Mouse (Mus musculus) midbrain, embryonic 16.5 days (tissue): ENCODE measurements around the gene Dpyd. TPM values are rescaled to one million over a fixed set of nuclear protein-coding genes. Genes with fewer than 3 reads are reported as not detected.

Experiments
- ATAC-seq: fragments of 200-750 bp; cut with Nextera tagmentation; 2 replicates; pipeline ENCODE4 v1.8.0; 2017; ENCODE audit warnings: moderate TSS enrichment
- H3K27ac ChIP-seq: fragments of 300-500 bp; sonication (generic); 2 replicates; pipeline ENCODE4 v1.5.1; 2014; ENCODE audit warnings: mild to moderate bottlenecking, low read length, mixed read lengths
- H3K27me3 ChIP-seq: fragments of 300-500 bp; sonication (generic); 2 replicates; pipeline ENCODE4 v1.6.1; 2014; ENCODE audit warnings: low read depth, low read length, mixed read lengths; ENCODE audit not compliant: control insufficient read depth, insufficient read depth
- H3K36me3 ChIP-seq: fragments of 300-500 bp; sonication (generic); 2 replicates; pipeline ENCODE4 v1.6.1; 2014; ENCODE audit warnings: mild to moderate bottlenecking, low read length, moderate library complexity, mixed read lengths; ENCODE audit not compliant: control insufficient read depth, insufficient read depth
- H3K4me1 ChIP-seq: fragments of 300-500 bp; sonication (generic); 2 replicates; pipeline ENCODE4 v1.6.1; 2014; ENCODE audit warnings: mild to moderate bottlenecking, low read length, mixed read lengths; ENCODE audit not compliant: control insufficient read depth, insufficient read depth
- H3K4me2 ChIP-seq: fragments of 300-500 bp; sonication (generic); 2 replicates; pipeline ENCODE4 v1.6.1; 2014; ENCODE audit warnings: mild to moderate bottlenecking, low read length, mixed read lengths
- H3K4me3 ChIP-seq: fragments of 300-500 bp; sonication (generic); 2 replicates; pipeline ENCODE4 v1.5.1; 2014; ENCODE audit warnings: low read depth, mild to moderate bottlenecking, low read length, moderate library complexity, mixed read lengths
- H3K9ac ChIP-seq: fragments of 300-500 bp; sonication (generic); 2 replicates; pipeline ENCODE4 v1.6.1; 2014; ENCODE audit warnings: low read depth, low read length, mixed read lengths
- H3K9me3 ChIP-seq: fragments of 300-500 bp; sonication (generic); replicated peaks from 2 replicates; pipeline ENCODE4 v1.6.1; 2014; ENCODE audit warnings: mild to moderate bottlenecking, low read length, mixed read lengths; ENCODE audit not compliant: control insufficient read depth, poor library complexity, severe bottlenecking
- WGBS: fragments of 180-500 bp; shearing (Covaris S2); extraction: QIAGEN DNeasy Blood & Tissue Kit; methylation state at CpG from one replicate; pipeline ENCODE4 v1.1.7; 2014; 5-methylcytosine and 5-hydroxymethylcytosine counted together
- polyA plus RNA-seq: library from polyadenylated mRNA; unstranded; fragments of >200 nt; fragmentation: Nextera tagmentation; extraction: Ambion mirVana; gene quantifications from 2 replicates; pipeline ENCODE4 v1.2.1, GENCODE M21; 2015

The Dpyd gene
- polyA plus RNA-seq, 1 experiment from 2014 or later, result 4.2 TPM

GRCm38 (mm10) chr3:119329063-119329462 lies 767.1 kb downstream of the Dpyd start:
- 68% methylated on average over 7 of the region's 7 CpGs for WGBS
- no peak overlapping the region for H3K27ac ChIP-seq
- H3K4me2 ChIP-seq, result no peak overlapping the region
- no peak overlapping the region for H3K4me3 ChIP-seq
- no peaks in the 10 kb centered on the region for H3K36me3 ChIP-seq
- H3K4me1 ChIP-seq, result no peaks in the 10 kb centered on the region
- H3K9ac ChIP-seq, result no peak overlapping the region
- no peaks in the 10 kb centered on the region for H3K27me3 ChIP-seq
- ATAC-seq, result no peak
- H3K9me3 ChIP-seq, result no peaks in the 10 kb centered on the region

GRCm38 (mm10) chr3:119333335-119334305 lies 771.7 kb downstream of the Dpyd start:
- Histone ChIP-seq H3K27me3 (no peaks in the 10 kb centered on the region), H3K27ac (no peak overlapping the region), H3K4me2 (no peak overlapping the region), H3K4me1 (no peaks in the 10 kb centered on the region), H3K4me3 (no peak overlapping the region), H3K36me3 (no peaks in the 10 kb centered on the region), H3K9me3 (no peaks in the 10 kb centered on the region), H3K9ac (no peak overlapping the region)
- no peak for ATAC-seq
- 22% methylated on average over 7 of the region's 7 CpGs for WGBS

- Histone ChIP-seq H3K9ac (no peak overlapping the region), H3K27ac (no peak overlapping the region), H3K4me1 (no peaks in the 10 kb centered on the region; the same call in 1 of the 2 replicates), H3K4me2 (0 out of 2 replicates have a peak overlapping the region, but pooled peaks have one; percentile 4), H3K36me3 (no peaks in the 10 kb centered on the region), H3K27me3 (no peaks in the 10 kb centered on the region), H3K9me3 (no peaks in the 10 kb centered on the region), H3K4me3 (no peak overlapping the region)
- ATAC-seq, result peak; percentile 94
- 21% methylated on average over 13 of the region's 13 CpGs for WGBS
Measured at GRCm38 (mm10) chr3:119361555-119362385, 799.8 kb downstream of the Dpyd start.

GRCm38 (mm10) chr3:119362392-119362791 lies 800.5 kb downstream of the Dpyd start:
- Histone ChIP-seq H3K4me1 (no peaks in the 10 kb centered on the region; the same call in 1 of the 2 replicates), H3K36me3 (no peaks in the 10 kb centered on the region), H3K4me3 (no peak overlapping the region), H3K9me3 (no peaks in the 10 kb centered on the region), H3K27ac (no peak overlapping the region), H3K4me2 (no peak overlapping the region), H3K27me3 (no peaks in the 10 kb centered on the region), H3K9ac (no peak overlapping the region)
- ATAC-seq, result peak; percentile 42
- WGBS, result 32% methylated on average over 3 of the region's 3 CpGs

- no peak for ATAC-seq
- H3K27me3 ChIP-seq, result no peaks in the 10 kb centered on the region
- no peak overlapping the region for H3K4me2 ChIP-seq
- 56% methylated on average over 2 of the region's 2 CpGs for WGBS
- H3K36me3 ChIP-seq, result no peaks in the 10 kb centered on the region
- no peak overlapping the region for H3K27ac ChIP-seq
- no peak overlapping the region for H3K9ac ChIP-seq
- no peak overlapping the region for H3K4me3 ChIP-seq
- no peaks in the 10 kb centered on the region for H3K4me1 ChIP-seq
- H3K9me3 ChIP-seq, result no peaks in the 10 kb centered on the region
Measured at GRCm38 (mm10) chr3:119368931-119369330, 807.0 kb downstream of the Dpyd start.

- WGBS, result 77% methylated on average over 1 of the region's 1 CpGs
- no peak for ATAC-seq
Measured at GRCm38 (mm10) chr3:119381119-119381518, 819.2 kb downstream of the Dpyd start.

GRCm38 (mm10) chr3:119382395-119382794 lies 820.5 kb downstream of the Dpyd start:
- H3K4me3 ChIP-seq, result no peak overlapping the region
- no peak overlapping the region for H3K4me2 ChIP-seq
- H3K9me3 ChIP-seq, result peaks cover 3% of the 10 kb centered on the region; the same call in 1 of the 2 replicates
- H3K27ac ChIP-seq, result no peak overlapping the region
- H3K36me3 ChIP-seq, result no peaks in the 10 kb centered on the region
- no peaks in the 10 kb centered on the region; the same call in 1 of the 2 replicates for H3K4me1 ChIP-seq
- H3K27me3 ChIP-seq, result no peaks in the 10 kb centered on the region
- no peak for ATAC-seq
- WGBS, result 92% methylated on average over 1 of the region's 1 CpGs
- H3K9ac ChIP-seq, result no peak overlapping the region

More at GRCm38 (mm10) chr3:119381119-119381518, 819.2 kb downstream of the Dpyd start:
- no peak overlapping the region for H3K4me2 ChIP-seq
- peaks cover 3% of the 10 kb centered on the region; the same call in 1 of the 2 replicates for H3K9me3 ChIP-seq
- no peak overlapping the region for H3K27ac ChIP-seq
- H3K27me3 ChIP-seq, result no peaks in the 10 kb centered on the region
- no peak overlapping the region for H3K9ac ChIP-seq
- no peaks in the 10 kb centered on the region for H3K36me3 ChIP-seq
- H3K4me1 ChIP-seq, result no peaks in the 10 kb centered on the region
- no peak overlapping the region for H3K4me3 ChIP-seq

GRCm38 (mm10) chr3:119387332-119388105 lies 825.6 kb downstream of the Dpyd start:
- peaks cover 6% of the 10 kb centered on the region; the same call in 1 of the 2 replicates for H3K4me1 ChIP-seq
- H3K9ac ChIP-seq, result peak overlapping the region; percentile 63; the same call in 1 of the 2 replicates
- peak overlapping the region; percentile 28 for H3K4me3 ChIP-seq
- H3K36me3 ChIP-seq, result no peaks in the 10 kb centered on the region
- peaks cover 4% of the 10 kb centered on the region; the same call in 1 of the 2 replicates for H3K27me3 ChIP-seq
- no peak; the same call in 1 of the 2 replicates for ATAC-seq
- H3K9me3 ChIP-seq, result peaks cover 3% of the 10 kb centered on the region; the same call in 1 of the 2 replicates
- peak overlapping the region; percentile 58 for H3K4me2 ChIP-seq
- 10% methylated on average over 26 of the region's 26 CpGs for WGBS
- peak overlapping the region; percentile 67 for H3K27ac ChIP-seq
